Mouse (Mus musculus) ES-E14 (cell line): ENCODE measurements around the gene Abtb1. TPM values are rescaled to one million over a fixed set of nuclear protein-coding genes. Genes with fewer than 3 reads are reported as not detected.

Experiments used
- DNase-seq: peaks from one replicate; pipeline ENCODE4 v3.0.0-alpha.2; 2013; ENCODE audit warnings: low read depth, low spot score
- H3K27ac ChIP-seq: 2 replicates; pipeline ENCODE4 v1.5.1; 2012; ENCODE audit warnings: low read depth, mild to moderate bottlenecking, low read length, moderate library complexity, mixed read lengths; ENCODE audit not compliant: poor library complexity, insufficient read depth, severe bottlenecking
- H3K36me3 ChIP-seq: 2 replicates; pipeline ENCODE4 v1.6.1; 2012; ENCODE audit warnings: mild to moderate bottlenecking, low read length, moderate library complexity, mixed read lengths; ENCODE audit not compliant: control insufficient read depth, poor library complexity, insufficient read depth, severe bottlenecking
- H3K4me1 ChIP-seq, 2 experiments: fragments of 150-350 bp in 1 of 2; sonication (generic) in 1 of 2; 2 replicates each; pipeline ENCODE4 v1.6.1; 2012; ENCODE audit warnings: low read length in 2 of 2, mild to moderate bottlenecking in 1 of 2, mixed read lengths in 1 of 2; ENCODE audit not compliant: control insufficient read depth in 2 of 2, insufficient read depth in 2 of 2, poor library complexity in 1 of 2
- H3K4me3 ChIP-seq, 2 experiments: fragments of 150-350 bp in 1 of 2; sonication (generic) in 1 of 2; 2 replicates each; pipeline ENCODE4 v1.5.1; 2012; ENCODE audit warnings: low read length in 2 of 2, low read depth in 1 of 2, mild to moderate bottlenecking in 1 of 2, mixed read lengths in 1 of 2; ENCODE audit not compliant: insufficient read depth in 1 of 2, poor library complexity in 1 of 2, severe bottlenecking in 1 of 2
- H3K9ac ChIP-seq: 2 replicates; pipeline ENCODE4 v1.6.1; 2012; ENCODE audit warnings: low read depth, mild to moderate bottlenecking, low read length, mixed read lengths; ENCODE audit not compliant: poor library complexity, insufficient read depth, severe bottlenecking
- H3K9me3 ChIP-seq: fragments of 150-350 bp; sonication (generic); 2 replicates; pipeline ENCODE4 v1.6.1; 2012; ENCODE audit warnings: low read depth, mild to moderate bottlenecking, low read length; ENCODE audit not compliant: control insufficient read depth, insufficient read depth
- CHD2 ChIP-seq: IDR thresholded peaks from 2 replicates; pipeline ENCODE4 v1.6.1; 2014; ENCODE audit warnings: mild to moderate bottlenecking, low read depth, low read length, inconsistent platforms
- HCFC1 ChIP-seq: IDR thresholded peaks from 2 replicates; pipeline ENCODE4 v1.6.1; 2012; ENCODE audit warnings: low read length, inconsistent platforms, borderline replicate concordance; ENCODE audit not compliant: insufficient read depth
- MAFK ChIP-seq: IDR thresholded peaks from 2 replicates; pipeline ENCODE4 v1.6.1; 2014; ENCODE audit warnings: mild to moderate bottlenecking, low read depth, low read length, inconsistent platforms; ENCODE audit not compliant: insufficient read depth
- ZC3H11A ChIP-seq: IDR thresholded peaks from 2 replicates; pipeline ENCODE4 v1.6.1; 2012; ENCODE audit warnings: low read depth, mild to moderate bottlenecking, inconsistent platforms, low read length, borderline replicate concordance
- ZNF384 ChIP-seq: IDR thresholded peaks from 2 replicates; pipeline ENCODE4 v1.6.1; 2012; ENCODE audit warnings: low read depth, low read length, inconsistent platforms
- in situ Hi-C, 2 experiments: fragments of 600-800 bp; cut with MboI; formaldehyde crosslinking; loops; one replicate each; pipeline ENCODE4 v1.15.1; 2025; ENCODE audit warnings: low sequenced_read_pairs in 2 of 2, inconsistent platforms in 1 of 2; ENCODE audit not compliant: unreplicated experiment in 2 of 2
- total RNA-seq: library from RNA; depleted of rRNA; stranded (reverse); fragments of 300-350 nt; gene quantifications from 2 replicates; pipeline ENCODE4 v1.2.3, GENCODE M21; 2012; rRNA removed

Abtb1 gene
- 33.0 and 55.3 TPM in 2 replicates for total RNA-seq

GRCm38 (mm10) chr6:88841781-88842689 lies at the start of gene Abtb1:
Abtb1 (minus strand) TSS chr6:88841984.
- DNase-seq, result peak; percentile 100
- in situ Hi-C loops, result no loop called here
- Histone ChIP-seq H3K9me3 (no peaks in the 10 kb centered on the region), H3K4me1 (peaks cover 0 to 15% of the 10 kb centered on the region in 2 experiments; a peak in 2 of 4 replicates), H3K4me3 (peak within 1 kb of the TSS; percentile 81 to 92), H3K27ac (no peak within 1 kb of the TSS), H3K9ac (peak within 1 kb of the TSS; percentile 84), H3K36me3 (peaks cover 14% of the 10 kb centered on the region; the same call in 1 of the 2 replicates)
- TF ChIP-seq ZNF384 (no peak), HCFC1 (peak; percentile 59; the same call in 1 of the 2 replicates)

DNA sequence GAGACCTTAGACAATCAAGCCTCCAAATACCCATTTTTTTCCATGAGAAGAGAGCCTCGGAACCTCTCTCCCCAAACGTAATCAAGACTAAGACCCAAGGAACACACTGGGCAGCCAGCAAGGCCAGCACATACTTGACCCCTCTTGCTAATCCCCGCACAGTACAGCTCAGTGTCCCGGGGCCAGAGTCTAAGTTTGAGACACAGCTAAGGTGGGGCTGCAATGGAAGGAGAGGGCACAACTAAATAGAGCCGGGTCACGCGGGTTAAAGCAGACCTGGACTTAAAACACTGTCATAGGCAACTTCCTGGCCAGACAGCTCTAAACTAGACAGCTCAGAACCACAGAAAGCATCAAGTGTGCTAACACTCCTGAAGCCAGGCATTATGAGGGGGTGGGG lies 49.0 kb upstream of the Abtb1 start:
- no peak for TF ChIP-seq ZNF384
- no peaks in the 10 kb centered on the region for H3K9me3 ChIP-seq
- H3K27ac ChIP-seq, result no peak overlapping the region
- in situ Hi-C loops, result loop anchor here in 1 of 2 experiments (25.0 kb wide), 1 partner anchor 979 kb away; the partner anchor contains the start of gene Hmces
- H3K4me1 ChIP-seq, result peaks cover 0 to 14% of the 10 kb centered on the region in 2 experiments; a peak in 2 of 4 replicates
- peaks cover 92% of the 10 kb centered on the region for H3K36me3 ChIP-seq
- no peak overlapping the region for H3K4me3 ChIP-seq
- no peak for DNase-seq
- H3K9ac ChIP-seq, result no peak overlapping the region

GRCm38 (mm10) chr6:88889410-88890042 lies 47.7 kb upstream of the Abtb1 start:
- no peak overlapping the region for H3K27ac ChIP-seq
- peaks cover 0 to 16% of the 10 kb centered on the region in 2 experiments; a peak in 2 of 4 replicates for H3K4me1 ChIP-seq
- DNase-seq, result no peak
- H3K9me3 ChIP-seq, result no peaks in the 10 kb centered on the region
- H3K9ac ChIP-seq, result no peak overlapping the region
- in situ Hi-C loops, result loop anchor here in 1 of 2 experiments (25.0 kb wide), 1 partner anchor 977 kb away; the partner anchor contains the start of gene Hmces
- TF ChIP-seq ZNF384 (no peak), MAFK (no peak), CHD2 (no peak), HCFC1 (no peak), ZC3H11A (no peak)
- H3K36me3 ChIP-seq, result peaks cover 93% of the 10 kb centered on the region
- H3K4me3 ChIP-seq, result no peak overlapping the region

- no peak for DNase-seq
- Histone ChIP-seq H3K9me3 (no peaks in the 10 kb centered on the region), H3K9ac (no peak overlapping the region), H3K4me3 (no peak overlapping the region), H3K4me1 (peaks cover 0 to 13% of the 10 kb centered on the region in 2 experiments; a peak in 3 of 4 replicates), H3K27ac (no peak overlapping the region), H3K36me3 (peaks cover 91% of the 10 kb centered on the region)
- in situ Hi-C loops, result loop anchor here in 1 of 2 experiments (25.0 kb wide), 1 partner anchor 974 kb away; the partner anchor contains the start of gene Hmces
- no peak for TF ChIP-seq ZC3H11A
- no peak for TF ChIP-seq ZNF384
- TF ChIP-seq HCFC1, result no peak
- no peak for TF ChIP-seq CHD2
- no peak for TF ChIP-seq MAFK
Observed at GRCm38 (mm10) chr6:88886417-88886967, 44.7 kb upstream of the Abtb1 start.
